Mouse (Mus musculus): ENCODE results near the gene Trmt6. TPM values are rescaled to one million over a fixed set of nuclear protein-coding genes. Genes with fewer than 3 reads are reported as not detected.

The Trmt6 gene
- 21.9 and 25.3 TPM in 2 replicates for total RNA-seq (2021)
- long read RNA-seq, transcript Trmt6-201 (11 exons, 2,828 nt), result major isoform, 18 of 26 reads
- long read RNA-seq, partial matches to known transcripts, result 4 of 26 reads
- long read RNA-seq, other reads (novel, unspliced or antisense), result 4 of 26 reads

DNA sequence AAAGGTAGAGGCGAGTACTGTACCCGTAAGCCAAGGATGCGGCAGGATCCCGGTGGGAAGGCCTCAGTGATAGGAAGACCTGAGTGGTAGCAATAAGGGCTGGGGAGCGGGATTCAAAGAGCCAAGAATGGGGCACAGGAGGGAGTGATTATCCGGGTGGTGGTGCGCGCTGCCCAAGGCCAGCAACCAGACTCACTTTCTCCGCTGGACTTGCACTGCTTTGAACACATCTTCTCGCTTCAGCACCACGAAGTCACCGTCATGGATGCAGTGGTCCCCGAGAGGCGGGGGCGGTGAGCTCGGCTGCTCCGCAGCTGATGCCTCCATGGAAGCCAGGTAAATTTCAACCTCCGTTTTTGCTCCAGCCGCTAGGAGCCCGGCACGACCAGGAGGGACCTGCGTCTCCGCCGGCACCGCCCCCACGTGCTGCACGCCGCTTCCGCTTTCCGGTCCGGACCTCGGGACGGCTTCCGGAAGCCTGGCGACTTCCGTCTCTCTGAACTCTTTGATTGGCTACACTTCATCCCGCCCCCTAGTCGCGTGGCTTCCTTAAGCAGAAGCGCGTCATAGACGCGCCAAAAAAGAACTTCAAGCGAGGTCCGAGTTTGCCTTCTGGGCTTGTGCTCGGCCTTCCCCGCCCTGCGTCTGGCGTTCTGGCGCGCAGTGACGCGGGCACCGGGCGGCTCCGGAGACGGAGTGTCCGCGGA lies at the start of gene Trmt6, which contains the start of gene Mcm8:
Trmt6 (minus strand) TSS at position 448 of the 707 bp plus-strand sequence.
Mcm8 (plus strand) TSS at position 534 of the 707 bp plus-strand sequence.
- peak; percentile 91 for DNase-seq

DNA sequence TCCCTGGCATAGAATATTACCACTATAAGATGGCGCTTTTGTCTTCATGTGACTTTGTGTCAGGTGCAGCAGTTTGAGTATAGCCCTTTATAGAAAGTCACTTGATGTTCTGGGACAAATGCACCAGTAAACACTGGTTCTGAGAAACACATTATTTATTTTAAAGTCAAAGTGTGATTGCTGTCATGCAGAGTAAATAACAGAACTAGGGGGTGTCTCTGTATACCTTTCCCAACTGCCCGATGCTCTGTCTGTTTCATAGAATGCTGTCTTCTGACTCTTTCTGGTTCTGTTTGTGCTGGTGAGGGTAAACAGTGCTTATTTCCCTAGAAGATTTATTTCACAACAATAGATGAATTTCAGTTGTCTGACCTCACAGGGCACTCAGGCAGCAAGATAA lies 47.5 kb upstream of the Trmt6 start:
- DNase-seq, result no peak

DNA sequence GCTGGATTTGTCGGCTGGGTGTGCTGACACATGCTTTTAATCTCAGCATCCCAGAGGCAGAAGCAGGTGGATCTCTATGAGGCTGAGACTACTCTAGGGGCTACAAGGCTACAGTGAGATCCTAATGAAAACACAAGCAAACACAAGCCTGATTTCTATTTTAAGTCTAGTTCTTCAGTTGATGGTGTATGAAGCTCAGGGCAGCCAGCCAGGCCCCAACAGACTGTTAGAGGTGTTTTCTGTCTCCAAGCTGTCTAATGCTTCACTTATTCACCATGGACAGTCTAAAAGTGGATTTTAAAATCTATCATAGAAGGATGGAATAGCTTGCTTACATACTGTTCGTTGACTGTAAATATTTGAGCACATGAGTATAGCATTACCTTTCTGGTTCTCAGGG lies 45.6 kb upstream of the Trmt6 start:
- DNase-seq, result no peak

DNA sequence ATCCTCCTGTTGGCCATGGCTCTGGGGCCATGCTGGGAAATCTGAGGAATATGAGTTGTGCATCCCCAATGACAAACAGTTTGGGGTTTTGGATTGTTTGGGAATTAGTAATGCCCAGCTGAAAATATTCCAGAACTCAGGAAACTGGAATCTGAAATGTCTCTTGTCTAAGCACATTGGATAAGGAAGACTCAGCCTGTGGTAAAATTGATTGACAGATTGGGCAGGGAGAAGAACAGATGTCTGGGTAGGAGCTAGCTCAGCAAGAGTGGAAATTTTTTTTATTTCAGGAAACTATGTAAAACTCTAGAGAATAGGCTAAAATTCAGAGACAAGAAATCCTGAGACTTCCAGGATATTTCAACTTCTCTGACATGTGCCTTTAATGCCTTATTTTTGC lies 44.6 kb upstream of the Trmt6 start:
- DNase-seq, result no peak

DNA sequence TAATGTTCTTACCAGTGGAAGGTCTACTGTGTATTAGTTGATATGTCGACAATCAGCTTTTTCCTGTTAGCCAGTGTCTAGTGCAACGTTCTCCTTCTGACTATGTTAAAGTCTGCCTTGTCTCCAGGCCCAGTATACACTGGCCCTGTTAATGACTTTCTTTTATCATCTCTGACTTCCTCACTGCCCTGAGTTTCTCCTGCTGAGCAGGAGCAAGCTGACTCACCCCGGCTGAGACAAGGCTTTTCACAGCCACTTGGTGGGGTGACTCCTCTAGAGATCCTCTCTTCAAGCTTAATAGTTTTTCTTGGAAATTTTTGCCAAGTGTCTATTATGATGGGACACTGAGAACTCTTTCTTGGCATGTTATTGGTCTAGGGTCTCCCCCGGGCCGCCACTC lies 40.5 kb upstream of the Trmt6 start:
- DNase-seq, result no peak

DNA sequence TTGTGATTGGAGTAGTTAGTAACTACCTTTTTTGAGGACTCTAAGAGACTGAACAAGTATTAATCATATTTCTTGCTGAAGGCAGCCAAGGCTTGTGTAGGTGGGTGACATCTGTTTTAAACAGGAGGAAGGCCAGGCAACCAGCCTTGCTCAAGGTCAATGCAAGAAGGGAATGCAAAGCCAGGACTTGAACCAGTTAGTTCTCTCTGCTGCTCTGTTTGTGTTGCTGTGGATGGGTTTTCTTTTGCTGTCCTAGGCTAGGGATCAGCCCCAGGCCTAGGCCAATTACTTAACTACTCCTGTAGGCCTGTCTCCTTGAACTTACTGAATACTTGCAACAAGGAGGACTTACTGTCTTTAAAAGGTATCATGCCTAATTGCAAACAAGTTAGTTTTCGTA lies 37.2 kb upstream of the Trmt6 start:
- DNase-seq, result no peak

DNA sequence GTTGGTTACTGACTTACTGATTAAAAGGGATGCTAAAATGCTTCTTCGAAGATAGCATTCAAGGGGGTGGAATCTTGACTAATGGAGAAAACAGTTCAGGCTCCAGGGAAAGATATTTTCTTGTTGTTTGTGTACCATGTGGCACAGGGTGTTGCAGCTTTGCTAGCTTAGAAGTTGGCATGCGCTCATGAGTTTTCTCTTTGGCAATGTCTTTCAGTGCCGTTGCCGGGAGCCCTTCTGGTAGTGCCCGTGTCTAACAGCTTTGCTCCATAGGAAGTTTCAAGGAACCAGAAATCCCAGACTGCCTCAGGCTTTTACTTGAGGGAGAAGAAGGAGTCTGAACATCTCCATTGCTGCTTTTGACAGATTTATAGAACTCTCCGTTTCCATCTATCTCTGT lies 33.3 kb upstream of the Trmt6 start:
- DNase-seq, result no peak

DNA sequence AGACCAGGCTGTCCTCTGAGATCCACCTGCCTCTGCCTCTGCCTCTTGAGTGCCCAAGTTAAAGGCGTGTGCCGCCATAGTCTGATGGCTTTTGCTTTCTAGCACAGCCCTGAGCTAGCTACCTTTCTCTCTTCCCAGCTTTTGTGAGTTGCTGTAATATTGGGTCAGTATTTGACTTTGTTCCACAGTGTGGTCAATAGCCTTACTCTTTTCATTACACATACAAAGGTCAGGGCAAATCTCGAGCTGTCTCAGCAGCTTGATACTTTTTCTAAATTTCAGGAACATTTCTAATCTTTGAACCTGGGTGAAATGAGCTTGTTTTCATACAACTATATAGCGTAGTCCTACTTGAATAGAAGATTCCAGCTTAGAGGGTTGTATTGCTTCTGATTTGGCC lies 32.5 kb upstream of the Trmt6 start:
- no peak for DNase-seq

DNA sequence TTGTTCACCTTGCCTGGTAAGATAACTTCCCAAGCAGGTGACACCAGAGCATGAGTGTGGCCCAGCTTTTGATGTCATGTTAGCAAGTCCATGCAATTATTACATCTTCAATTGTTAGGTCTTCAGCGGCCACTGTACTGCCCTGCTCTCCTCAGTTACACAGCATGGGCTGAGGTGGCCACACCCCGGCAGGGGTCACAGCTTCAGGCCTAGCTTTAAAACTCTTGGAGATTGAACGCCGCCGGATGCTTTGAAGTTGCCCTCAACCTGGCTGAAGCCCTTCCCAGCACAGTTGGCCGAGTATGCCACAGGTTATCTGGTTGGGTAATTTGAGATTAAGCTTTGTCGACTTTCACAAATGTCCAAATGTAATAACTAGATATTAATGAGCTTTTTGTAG lies 31.7 kb upstream of the Trmt6 start:
- peak; percentile 18 for DNase-seq

DNA sequence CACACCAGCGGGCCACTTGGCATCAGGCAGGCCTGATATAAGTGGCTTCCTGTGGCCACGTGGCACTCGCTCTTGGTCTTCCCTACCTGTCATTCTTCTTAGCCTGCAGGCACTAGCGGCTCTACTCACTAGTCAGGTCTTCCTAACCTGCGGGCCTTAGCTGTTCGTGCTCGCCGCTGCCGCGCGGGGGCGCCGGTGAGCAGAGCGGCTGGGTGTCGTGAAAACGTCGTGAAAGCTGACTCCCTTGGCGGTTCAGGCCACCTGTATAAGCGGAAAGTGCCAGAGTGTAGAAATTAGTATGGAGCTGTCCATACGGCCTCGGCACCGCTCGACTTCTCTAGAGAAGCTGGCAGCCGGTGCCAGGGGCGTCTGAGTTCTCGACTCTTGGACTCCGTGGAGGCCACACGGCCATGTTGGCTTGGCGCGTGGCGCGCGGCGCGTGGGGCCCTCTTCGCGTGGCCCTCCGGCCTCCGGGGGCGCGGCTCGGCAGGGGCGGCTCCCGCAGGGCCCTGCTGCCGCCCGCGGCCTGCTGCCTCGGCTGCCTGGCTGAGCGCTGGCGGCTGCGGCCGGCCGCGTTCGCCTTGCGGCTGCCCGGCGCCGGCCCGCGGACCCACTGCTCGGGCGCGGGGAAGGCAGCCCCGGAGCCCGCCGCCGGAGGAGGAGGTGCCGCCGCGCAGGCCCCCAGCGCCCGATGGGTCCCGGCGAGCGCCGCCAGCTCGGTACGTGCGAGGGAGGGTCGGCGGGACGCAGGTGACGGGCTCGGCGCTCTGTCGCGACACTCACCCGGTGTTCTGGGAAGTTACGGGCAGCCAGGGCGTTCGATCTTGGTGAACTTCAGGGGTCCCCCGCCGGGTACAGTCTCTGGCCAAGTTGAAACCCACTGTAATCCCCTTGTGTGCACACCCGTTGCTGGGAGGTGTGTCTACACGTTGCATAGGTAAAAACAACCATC lies 30.8 kb upstream of the Trmt6 start, which contains the start of gene Crls1:
Crls1 (plus strand) TSS at position 260 of the 952 bp plus-strand sequence.
- peak; percentile 95 for DNase-seq

DNA sequence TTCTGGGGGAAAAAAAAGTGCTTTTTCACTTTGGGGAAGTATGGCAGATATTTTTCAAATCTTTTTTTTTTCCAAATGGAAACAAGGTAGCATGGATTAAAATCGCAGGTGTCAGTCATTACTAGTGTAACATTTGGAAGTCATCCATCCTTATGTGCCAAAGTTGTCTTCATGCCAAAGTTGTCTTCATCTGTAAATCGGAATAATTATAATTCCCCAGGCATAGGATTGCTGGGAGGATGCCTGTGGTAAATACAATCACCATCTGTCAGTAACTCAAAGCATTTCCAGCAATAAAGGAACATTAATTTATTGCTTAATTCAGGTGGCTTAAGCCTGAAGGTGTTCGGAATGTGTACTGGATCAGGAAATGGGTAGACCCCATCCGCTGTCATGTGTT lies 25.2 kb upstream of the Trmt6 start:
- no peak for DNase-seq

DNA sequence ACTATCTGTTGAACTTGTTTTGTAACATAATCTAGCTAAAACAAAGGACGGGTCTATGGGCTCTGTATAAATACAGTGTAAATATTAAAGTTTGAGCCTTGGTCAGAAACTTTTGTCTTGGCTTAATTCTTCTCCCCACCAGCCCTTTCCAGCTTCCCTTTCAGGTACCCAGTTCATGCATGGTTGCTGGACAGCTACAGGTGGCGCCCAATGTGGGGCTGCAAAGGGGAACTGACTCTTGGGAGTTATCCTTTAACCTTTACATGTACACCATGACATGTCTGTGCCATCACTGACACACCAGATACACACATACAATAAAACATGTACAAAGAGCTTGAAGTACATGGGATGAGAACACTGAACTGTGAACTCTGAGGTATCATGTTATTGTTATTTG lies 12.9 kb downstream of the Trmt6 start:
- no peak for DNase-seq

DNA sequence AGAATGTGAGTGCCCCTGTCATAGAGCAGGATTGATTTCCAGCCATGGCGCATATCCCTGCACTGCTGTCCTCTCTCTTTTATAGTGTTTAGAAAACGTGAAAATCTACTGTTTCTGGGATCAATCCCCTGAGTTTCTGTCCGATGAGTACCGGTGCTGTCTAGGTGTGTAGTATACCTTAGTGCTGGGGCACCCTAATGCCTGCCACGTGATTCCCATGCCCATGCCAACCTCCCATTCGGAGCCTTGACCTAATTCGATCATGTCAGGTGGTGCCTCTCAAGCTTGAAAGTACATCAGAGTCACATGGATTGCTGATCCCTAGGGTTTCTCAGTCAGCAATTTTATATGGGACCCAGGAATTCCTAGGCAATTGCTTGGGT lies 21.7 kb downstream of the Trmt6 start:
- no peak for DNase-seq

DNA sequence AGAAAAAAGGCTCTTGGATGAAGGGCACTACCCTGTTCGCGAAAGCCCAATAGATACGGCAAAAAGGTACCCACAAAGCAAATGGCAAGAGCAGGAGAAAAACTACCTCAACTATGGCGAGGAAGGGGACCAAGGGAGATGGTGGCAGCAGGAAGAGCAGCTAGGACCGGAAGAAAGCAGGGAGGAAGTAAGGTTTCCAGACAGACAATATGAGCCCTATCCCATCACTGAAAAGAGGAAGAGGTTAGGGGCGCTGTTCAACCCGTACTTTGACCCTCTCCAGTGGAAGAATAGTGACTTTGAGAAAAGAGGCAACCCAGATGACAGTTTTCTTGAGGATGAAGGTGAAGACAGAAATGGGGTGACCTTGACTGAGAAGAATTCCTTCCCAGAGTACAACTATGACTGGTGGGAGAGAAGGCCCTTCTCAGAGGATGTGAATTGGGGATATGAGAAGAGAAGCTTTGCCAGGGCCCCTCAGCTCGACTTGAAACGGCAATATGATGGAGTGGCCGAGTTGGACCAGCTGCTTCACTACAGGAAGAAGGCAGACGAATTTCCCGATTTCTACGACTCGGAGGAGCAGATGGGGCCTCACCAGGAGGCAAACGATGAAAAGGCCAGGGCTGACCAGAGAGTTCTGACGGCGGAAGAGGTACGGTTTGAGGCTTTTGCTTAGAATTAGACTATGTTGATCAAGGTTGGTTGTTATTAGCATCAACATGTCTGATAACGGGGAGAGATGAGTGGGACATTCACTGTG lies 22.2 kb downstream of the Trmt6 start:
- no peak for DNase-seq

DNA sequence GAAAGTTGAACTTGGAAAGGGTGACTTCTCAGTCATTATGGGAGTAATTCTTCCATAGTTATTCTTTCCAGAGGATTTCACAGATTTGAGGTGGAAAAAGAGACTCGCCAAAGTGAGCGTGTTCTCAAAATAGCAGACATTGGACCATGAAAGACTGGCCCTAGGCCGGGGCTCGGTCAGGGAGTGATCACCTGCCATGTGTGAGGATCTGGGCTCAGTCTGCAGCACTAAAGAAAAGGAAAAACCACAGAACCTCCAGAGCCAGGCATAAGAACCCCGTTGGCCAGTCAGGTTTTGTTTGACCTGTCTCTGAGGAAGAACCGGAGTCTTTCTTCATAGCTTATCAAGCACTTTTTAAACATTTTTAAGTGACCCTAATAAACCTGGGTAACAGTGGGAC lies 31.8 kb downstream of the Trmt6 start:
- DNase-seq, result no peak

DNA sequence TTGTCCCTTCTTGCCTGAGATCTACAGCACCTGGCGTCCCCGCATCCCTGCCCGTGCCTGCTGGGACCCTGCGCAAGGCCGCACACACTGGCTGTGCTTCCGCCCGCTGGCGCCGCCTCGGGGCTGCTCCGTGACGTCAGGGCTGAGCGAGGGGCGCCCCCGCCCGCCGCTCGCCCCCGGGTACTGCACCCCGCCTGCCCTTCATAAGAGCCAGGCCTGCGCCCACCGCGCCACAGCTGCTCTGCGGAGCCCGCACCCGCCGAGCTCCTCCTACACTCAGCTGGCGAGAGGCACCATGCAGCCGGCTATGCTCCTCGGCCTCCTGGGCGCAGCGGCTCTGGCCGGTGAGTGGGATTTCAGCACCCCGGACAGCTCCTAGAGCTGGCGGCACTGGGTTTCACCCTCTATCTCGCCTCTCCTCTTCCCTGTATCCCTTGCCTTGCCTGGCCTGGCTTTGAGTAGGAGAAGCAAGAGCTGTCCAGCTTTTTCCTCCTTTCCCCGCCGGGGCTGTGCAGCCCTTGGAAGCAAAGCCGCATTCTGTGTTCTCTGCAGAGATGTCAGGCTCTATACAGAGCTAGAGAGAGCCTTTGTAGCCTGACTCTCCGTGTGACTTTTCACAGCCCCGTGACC lies 34.3 kb downstream of the Trmt6 start:
- DNase-seq, result peak; percentile 94

DNA sequence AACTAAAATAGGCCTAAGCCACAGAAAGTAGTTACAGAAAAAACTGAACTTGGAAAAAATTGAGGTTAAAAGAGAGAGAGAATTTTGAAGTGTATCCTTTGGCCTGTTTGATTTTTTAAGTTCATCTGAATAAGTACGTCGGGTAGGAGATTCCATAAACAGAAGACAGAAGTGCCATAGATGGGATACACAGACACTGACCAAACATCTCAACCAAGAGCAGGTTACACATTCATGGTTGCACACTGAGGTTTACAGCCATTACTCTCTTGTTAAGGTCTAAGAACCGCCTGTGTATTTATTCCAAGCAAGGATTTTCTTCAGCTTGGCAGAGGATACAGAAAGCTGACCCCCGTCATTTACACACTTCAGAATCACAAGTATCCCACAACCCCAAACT lies 34.9 kb downstream of the Trmt6 start, which contains the start of gene Chgb:
Chgb (plus strand) TSS at position 301 of the 400 bp plus-strand sequence.
- no peak for DNase-seq

DNA sequence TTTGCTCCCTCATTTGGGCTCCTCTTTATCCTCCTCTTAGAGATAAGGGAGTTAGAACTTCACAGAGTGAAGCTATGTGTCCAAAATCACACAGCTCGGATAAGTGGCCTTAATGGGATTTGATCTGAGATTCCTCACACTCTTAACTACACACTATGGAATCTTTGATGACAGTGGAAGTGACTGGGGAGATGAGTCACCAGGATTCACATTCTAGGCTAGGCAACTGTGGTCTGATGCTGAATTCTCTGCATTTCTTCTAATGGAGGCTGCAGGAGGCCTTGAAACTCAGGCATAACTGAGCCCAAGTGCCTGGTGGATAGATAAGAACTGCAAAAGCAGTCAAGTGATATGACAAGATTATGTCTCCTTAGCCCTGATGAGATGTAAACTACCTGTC lies 45.0 kb downstream of the Trmt6 start:
- DNase-seq, result no peak

DNA sequence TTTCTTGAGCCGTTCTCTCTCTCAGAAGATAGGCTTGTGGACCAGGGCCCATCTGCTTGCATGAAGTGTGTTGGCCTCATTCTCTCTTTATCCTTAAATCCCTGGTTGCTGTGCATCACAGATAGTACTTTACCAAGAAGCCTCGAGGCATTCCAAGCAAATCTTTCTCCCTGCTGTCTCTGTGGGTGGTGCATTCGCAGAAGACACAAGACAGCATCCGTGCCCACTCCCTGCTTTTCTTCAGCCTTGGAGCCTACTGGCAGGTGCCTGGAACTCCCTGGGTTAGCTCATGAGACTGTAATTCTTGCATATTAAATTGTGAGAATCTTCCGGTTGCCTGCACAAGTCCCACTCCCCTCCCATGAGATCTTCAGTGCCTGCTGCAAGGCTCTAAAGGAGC lies 57.9 kb downstream of the Trmt6 start:
- no peak for DNase-seq
